Mouse (Mus musculus): ENCODE data around the gene Nop2.
"Not testable (repeated sequence)": the region's sequence is repeated elsewhere in the genome, so short reads cannot be mapped to it uniquely, and the experiment has no call there.

Gene Nop2

GRCm38 (mm10) chr6:125153682-125154081, 22.0 kb downstream of the Nop2 start:
- DNase-seq (ENCODE audit: low read depth, low spot score) = no peak

- peak; percentile 40 for DNase-seq (ENCODE audit: low read depth, low spot score)
Measured at GRCm38 (mm10) chr6:125154550-125154949, 22.8 kb downstream of the Nop2 start.

- no peak for DNase-seq (ENCODE audit: low read depth, low spot score)
Measured at GRCm38 (mm10) chr6:125155262-125155661, 23.6 kb downstream of the Nop2 start.

GRCm38 (mm10) chr6:125156491-125156890, 24.8 kb downstream of the Nop2 start:
- no peak for DNase-seq (ENCODE audit: low read depth, low spot score)

- peak; percentile 74 for DNase-seq (ENCODE audit: low read depth, low spot score)
Measured at GRCm38 (mm10) chr6:125156903-125157614, 25.4 kb downstream of the Nop2 start.

GRCm38 (mm10) chr6:125158944-125159492, 27.3 kb downstream of the Nop2 start:
- no peak for DNase-seq (ENCODE audit: low read depth, low spot score)

GRCm38 (mm10) chr6:125159773-125160557, 28.3 kb downstream of the Nop2 start:
- no peak for DNase-seq (ENCODE audit: low read depth, low spot score)

- no peak for DNase-seq (ENCODE audit: low read depth, low spot score)
Measured at GRCm38 (mm10) chr6:125160558-125160853, 28.8 kb downstream of the Nop2 start.

GRCm38 (mm10) chr6:125160854-125161760, 29.4 kb downstream of the Nop2 start:
- DNase-seq (ENCODE audit: low read depth, low spot score) = peak; percentile 56

- DNase-seq (ENCODE audit: low read depth, low spot score) = peak; percentile 79
Measured at GRCm38 (mm10) chr6:125161971-125162370, 30.3 kb downstream of the Nop2 start.

GRCm38 (mm10) chr6:125162615-125163305, 31.1 kb downstream of the Nop2 start:
- not testable (repeated sequence) for DNase-seq (ENCODE audit: low read depth, low spot score)

GRCm38 (mm10) chr6:125163801-125164657, 32.3 kb downstream of the Nop2 start:
- peak; percentile 55 for DNase-seq (ENCODE audit: low read depth, low spot score)

- peak; percentile 92 for DNase-seq (ENCODE audit: low read depth, low spot score)
Measured at GRCm38 (mm10) chr6:125164672-125165327, 33.1 kb downstream of the Nop2 start.

GRCm38 (mm10) chr6:125165328-125165891, 33.7 kb downstream of the Nop2 start:
- DNase-seq (ENCODE audit: low read depth, low spot score) = peak; percentile 98

- DNase-seq (ENCODE audit: low read depth, low spot score) = peak; percentile 63
Measured at GRCm38 (mm10) chr6:125166051-125166751, 34.5 kb downstream of the Nop2 start, which contains the start of gene Gapdh. Gapdh (minus strand) TSS chr6:125166467.

- DNase-seq (ENCODE audit: low read depth, low spot score) = no peak
Measured at GRCm38 (mm10) chr6:125166861-125167650, 35.3 kb downstream of the Nop2 start.

- DNase-seq (ENCODE audit: low read depth, low spot score) = no peak
Measured at GRCm38 (mm10) chr6:125168086-125168485, 36.4 kb downstream of the Nop2 start.

- DNase-seq (ENCODE audit: low read depth, low spot score) = no peak
Measured at GRCm38 (mm10) chr6:125170194-125170593, 38.5 kb downstream of the Nop2 start.
